28 mouse cellular contexts compared by ENCODE assay signal in the genomic region with DNA sequence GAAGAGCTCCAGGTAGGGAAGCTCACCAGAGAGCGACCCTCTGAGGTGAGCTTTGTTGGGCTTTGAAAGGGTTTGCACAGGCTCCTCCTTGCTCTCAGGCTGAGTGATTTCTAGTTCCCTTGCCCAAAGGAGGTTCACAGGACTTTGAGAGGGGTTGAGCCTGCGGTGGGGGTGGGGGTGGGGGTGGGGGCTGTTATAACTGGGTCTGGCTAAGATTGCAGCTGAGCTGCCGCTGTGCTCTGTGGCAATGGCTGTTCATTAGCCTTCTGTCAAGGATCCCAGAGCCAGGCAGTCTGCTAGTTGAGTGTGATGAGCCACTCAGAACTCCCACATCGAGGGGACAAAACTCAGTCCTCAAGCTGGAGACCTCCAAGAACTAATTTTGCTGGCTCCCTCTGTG. TPM values are rescaled to one million over a fixed set of nuclear protein-coding genes. Genes with fewer than 3 reads are reported as not detected.
"Had no signal": no experiment of that assay in that cellular context is flagged by ENCODE, and none has a peak within 500 bp of the region (broad histone marks: within the 10 kb centered on the region; RNA-seq: fewer than 3 reads in every experiment).

No protein-coding gene starts in this region.

- H3K9ac ChIP-seq: limb, embryonic 12.5 days; limb, embryonic 13.5 days; limb, embryonic 15.5 days; liver, embryonic 12.5 days; liver, embryonic 13.5 days; liver, embryonic 14.5 days; liver, embryonic 15.5 days; liver, postnatal 0 days; midbrain, embryonic 12.5 days; midbrain, embryonic 13.5 days; midbrain, embryonic 15.5 days; neural tube, embryonic 12.5 days; neural tube, embryonic 13.5 days had no signal

- ATAC-seq: liver, embryonic 12.5 days; liver, postnatal 0 days; midbrain, embryonic 13.5 days; midbrain, embryonic 15.5 days; midbrain, embryonic 16.5 days had no signal

- H3K27ac ChIP-seq: left cerebral cortex, adult 2 months; limb, embryonic 10.5 days; limb, embryonic 12.5 days; limb, embryonic 13.5 days; limb, embryonic 15.5 days; liver, embryonic 12.5 days; liver, embryonic 13.5 days; liver, embryonic 14.5 days; liver, embryonic 15.5 days; macrophage; midbrain, embryonic 10.5 days; midbrain, embryonic 12.5 days; midbrain, embryonic 13.5 days; midbrain, embryonic 15.5 days; neural tube, embryonic 12.5 days; neural tube, embryonic 13.5 days had no signal

- H3K4me1 ChIP-seq: limb, embryonic 15.5 days; liver, embryonic 12.5 days; liver, embryonic 13.5 days; liver, embryonic 15.5 days; megakaryocyte, embryonic 14.5 days; midbrain, embryonic 12.5 days; midbrain, embryonic 13.5 days; midbrain, embryonic 15.5 days; neural tube, embryonic 12.5 days; neural tube, embryonic 13.5 days had no signal

- H3K36me3 ChIP-seq: limb, embryonic 10.5 days; limb, embryonic 12.5 days; limb, embryonic 13.5 days; limb, embryonic 15.5 days; liver, embryonic 12.5 days; liver, embryonic 13.5 days; liver, embryonic 15.5 days; midbrain, embryonic 10.5 days; midbrain, embryonic 12.5 days; midbrain, embryonic 13.5 days; midbrain, embryonic 15.5 days; neural tube, embryonic 12.5 days; neural tube, embryonic 13.5 days had no signal

- DNase-seq: layer of hippocampus, postnatal 36 days; left cerebral cortex, postnatal 4 days; liver; liver, embryonic 13.5 days; liver, postnatal 0 days; lung, adult 2 months; lung, postnatal 36 days; midbrain, embryonic 14.5 days had no signal

- H3K27me3 ChIP-seq: limb, embryonic 12.5 days; limb, embryonic 15.5 days; liver, embryonic 12.5 days; liver, embryonic 13.5 days; liver, embryonic 15.5 days; midbrain, embryonic 13.5 days; midbrain, embryonic 15.5 days; neural tube, embryonic 12.5 days; neural tube, embryonic 13.5 days had no signal

- H3K4me2 ChIP-seq: limb, embryonic 12.5 days; limb, embryonic 13.5 days; limb, embryonic 15.5 days; liver, embryonic 11.5 days; liver, embryonic 12.5 days; liver, embryonic 13.5 days; liver, embryonic 15.5 days; midbrain, embryonic 11.5 days; midbrain, embryonic 12.5 days; midbrain, embryonic 13.5 days; midbrain, embryonic 15.5 days; neural tube, embryonic 12.5 days; neural tube, embryonic 13.5 days had no signal

- H3K9me3 ChIP-seq: limb, embryonic 10.5 days; limb, embryonic 12.5 days; limb, embryonic 13.5 days; limb, embryonic 15.5 days; liver, embryonic 12.5 days; liver, embryonic 13.5 days; liver, embryonic 15.5 days; midbrain, embryonic 10.5 days; midbrain, embryonic 12.5 days; midbrain, embryonic 13.5 days; midbrain, embryonic 15.5 days; neural tube, embryonic 12.5 days; neural tube, embryonic 13.5 days had no signal

- H3K4me3 ChIP-seq: left cerebral cortex, adult 2 months; limb, embryonic 10.5 days; limb, embryonic 12.5 days; limb, embryonic 13.5 days; limb, embryonic 15.5 days; liver, embryonic 12.5 days; liver, embryonic 13.5 days; liver, embryonic 15.5 days; megakaryocyte, embryonic 14.5 days; midbrain, embryonic 10.5 days; midbrain, embryonic 12.5 days; midbrain, embryonic 13.5 days; midbrain, embryonic 15.5 days; myocyte; neural tube, embryonic 12.5 days; neural tube, embryonic 13.5 days had no signal

RNA-seq across cellular contexts. Expression of a gene that starts 59.5 kb away (rescaled TPM):
- polyA plus RNA-seq: macrophage had no signal
